Mouse (Mus musculus) adrenal gland, postnatal 14 days (tissue): ENCODE data around the gene Gm7075. TPM values are rescaled to one million over a fixed set of nuclear protein-coding genes. Genes with fewer than 3 reads are reported as not detected.
A peak's percentile ranks its signal among the peaks of the same experiment; 100 is the strongest.
"Not testable (repeated sequence)": the region's sequence is repeated elsewhere in the genome, so short reads cannot be mapped to it uniquely, and the experiment has no call there.

Source experiments
- DNase-seq: peaks from one replicate; pipeline ENCODE4 v3.0.0; 2021; ENCODE audit warnings: mixed read lengths
- total RNA-seq: library from RNA; stranded (reverse); gene quantifications from 2 replicates; pipeline ENCODE4 v1.2.3, GENCODE M21; 2021

Gm7075 gene
- total RNA-seq, 1 experiment from 2014 or later: not detected

DNA sequence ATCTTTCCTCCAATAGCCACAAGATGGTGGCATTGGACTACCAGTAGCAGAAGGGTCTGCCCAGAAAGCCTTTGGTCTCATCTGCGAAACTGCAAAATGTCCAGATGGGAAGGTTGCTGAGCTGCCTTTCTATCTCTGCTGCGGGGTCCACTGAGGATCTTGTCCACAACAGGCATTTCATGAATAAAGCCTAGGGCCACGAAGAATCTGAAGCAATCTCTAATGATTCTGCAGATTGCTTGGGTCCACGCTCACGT is 1.1 kb upstream of the Gm7075 start:
- DNase-seq: no peak

- DNase-seq: no peak
Measured at GRCm38 (mm10) chr10:63417061-63417460, 4.5 kb downstream of the Gm7075 start.

GRCm38 (mm10) chr10:63415850-63416249 is 5.7 kb downstream of the Gm7075 start:
- no peak for DNase-seq

DNA sequence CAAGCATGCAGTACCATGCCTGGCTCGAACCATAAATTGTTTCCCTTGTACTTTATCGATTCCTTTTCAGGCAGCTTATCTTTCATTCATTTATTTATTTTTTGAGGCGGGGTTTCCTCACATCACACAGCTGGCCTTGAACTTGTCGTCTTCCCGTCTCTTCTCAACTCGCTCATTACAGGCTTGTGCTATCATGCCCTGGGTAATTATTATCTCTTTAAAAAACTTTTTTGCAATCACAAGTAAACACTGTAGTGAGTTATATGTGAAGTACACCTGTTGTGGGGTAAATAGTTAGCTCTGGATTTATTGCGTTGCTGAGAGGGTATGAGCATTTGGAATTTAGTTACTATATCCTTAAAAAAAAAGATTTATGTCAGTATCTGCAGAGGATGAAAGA is 6.3 kb downstream of the Gm7075 start:
- DNase-seq: no peak

GRCm38 (mm10) chr10:63412756-63413155 is 8.8 kb downstream of the Gm7075 start:
- DNase-seq: no peak

DNA sequence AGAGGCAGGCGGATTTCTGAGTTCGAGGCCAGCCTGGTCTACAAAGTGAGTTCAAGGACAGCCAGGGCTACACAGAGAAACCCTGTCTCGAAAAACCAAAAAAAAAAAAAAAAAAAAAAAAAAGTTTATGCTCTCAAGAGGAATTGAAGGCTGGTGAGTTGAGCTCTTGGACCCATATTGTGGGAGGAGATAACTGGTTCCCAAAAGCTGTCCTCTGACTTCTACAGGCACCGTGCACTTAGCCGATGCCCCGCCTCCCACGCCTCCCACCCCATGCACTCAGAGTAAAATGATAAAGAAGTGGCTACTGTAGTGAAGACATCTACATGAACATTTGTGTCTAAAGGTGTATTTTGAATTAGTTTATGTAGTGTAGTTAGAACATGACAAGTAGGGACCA is 9.9 kb downstream of the Gm7075 start:
- DNase-seq: not testable (repeated sequence)

DNA sequence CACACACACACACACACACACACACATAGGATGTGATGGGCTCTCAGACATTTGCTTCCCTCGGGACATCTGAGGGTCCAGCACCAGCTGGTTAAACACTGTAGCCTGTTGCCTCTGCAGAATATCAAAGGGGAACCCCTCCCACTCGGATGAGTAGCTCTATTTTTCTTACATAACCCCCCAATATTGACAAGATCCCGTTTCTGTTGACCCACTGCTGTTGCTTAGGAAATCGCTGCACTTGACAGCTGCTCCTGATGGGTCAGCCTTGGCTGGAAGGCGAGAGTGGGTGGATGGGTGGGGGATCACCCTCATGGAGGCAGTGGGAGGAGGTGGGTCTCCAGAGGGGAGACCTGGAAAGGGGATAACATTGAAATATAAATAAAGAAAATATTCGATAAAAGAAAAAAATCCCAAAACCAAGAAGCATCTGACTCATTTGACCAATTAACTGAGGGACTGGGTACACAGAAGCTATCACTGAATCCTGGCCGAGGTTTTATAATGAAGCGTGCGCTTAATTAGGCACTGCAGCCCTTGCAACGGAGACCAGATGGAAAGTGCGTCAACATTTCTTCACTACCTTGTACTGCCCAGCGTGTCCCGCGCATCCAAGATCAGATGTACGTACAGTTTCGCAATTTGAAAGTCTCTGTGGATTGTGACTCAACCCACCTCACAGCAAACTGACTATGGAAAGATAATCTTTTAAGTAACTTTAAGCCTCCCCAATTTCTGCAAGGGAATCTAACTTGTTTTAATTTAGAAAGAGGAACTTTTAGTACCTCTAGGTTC is 11.2 kb downstream of the Gm7075 start:
- no peak for DNase-seq

DNA sequence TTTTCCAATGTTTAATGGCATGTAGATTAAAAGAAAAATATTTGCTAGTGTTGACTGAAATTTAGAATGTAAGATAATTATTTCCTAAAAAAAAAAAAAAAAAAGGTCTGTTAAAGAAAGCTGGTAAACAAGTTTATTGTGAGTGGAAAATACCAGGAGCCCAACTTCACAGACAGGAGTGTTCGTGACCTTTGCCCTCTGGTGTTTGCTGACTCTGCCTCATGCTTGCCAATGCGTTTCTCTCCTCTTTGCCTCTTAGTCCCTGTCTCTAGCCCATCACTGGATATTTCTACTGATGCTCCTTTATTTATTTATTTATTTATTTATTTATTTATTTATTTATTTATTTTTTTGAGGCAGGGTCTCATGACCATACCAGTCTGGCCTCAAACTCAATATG is 18.0 kb downstream of the Gm7075 start:
- no peak for DNase-seq

- no peak for DNase-seq
Measured at GRCm38 (mm10) chr10:63402731-63403504, 18.7 kb downstream of the Gm7075 start.

DNA sequence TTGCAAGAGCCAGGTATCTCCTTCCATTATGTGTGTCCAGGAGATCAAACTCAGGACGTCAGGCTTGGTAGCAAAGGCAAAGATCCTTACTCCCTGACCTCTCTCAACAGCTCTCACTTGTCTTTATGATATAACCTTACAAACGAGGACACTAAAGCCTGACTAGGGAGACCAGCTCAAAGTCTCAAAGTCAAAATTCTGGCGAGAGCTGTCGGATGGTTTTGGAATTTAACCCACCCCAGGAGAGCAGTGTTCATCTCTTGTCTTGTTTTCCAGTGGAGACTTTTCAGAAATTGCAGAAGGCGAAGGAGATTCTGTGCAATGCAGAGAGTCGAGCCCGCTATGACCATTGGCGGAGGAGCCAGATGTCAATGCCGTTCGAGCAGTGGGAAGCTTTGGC is 24.6 kb downstream of the Gm7075 start:
- DNase-seq: no peak

- DNase-seq: no peak
Measured at GRCm38 (mm10) chr10:63388948-63389347, 32.6 kb downstream of the Gm7075 start.

- no peak for DNase-seq
Measured at GRCm38 (mm10) chr10:63386991-63387390, 34.6 kb downstream of the Gm7075 start.

DNA sequence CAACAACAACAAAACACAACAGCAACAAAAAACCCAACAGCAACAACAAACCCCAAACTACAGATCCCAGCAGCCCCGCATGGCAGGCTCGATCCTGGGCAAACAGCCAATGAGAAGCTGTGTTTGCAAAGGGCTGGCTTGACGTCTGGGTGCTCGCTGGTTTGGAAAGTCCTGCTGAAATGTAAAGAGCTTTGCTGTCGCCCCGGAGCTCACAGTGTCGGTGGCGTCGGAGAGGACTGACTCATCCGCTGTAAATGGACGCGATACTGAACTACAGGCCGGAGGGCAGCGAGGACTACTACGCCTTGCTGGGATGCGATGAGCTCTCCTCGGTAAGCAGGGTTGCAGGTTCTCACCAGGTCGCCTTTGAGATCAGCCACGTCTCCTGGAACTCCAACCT is 35.1 kb downstream of the Gm7075 start:
- DNase-seq: peak; percentile 89

- DNase-seq: not testable (repeated sequence)
Measured at GRCm38 (mm10) chr10:63385897-63386296, 35.7 kb downstream of the Gm7075 start.

DNA sequence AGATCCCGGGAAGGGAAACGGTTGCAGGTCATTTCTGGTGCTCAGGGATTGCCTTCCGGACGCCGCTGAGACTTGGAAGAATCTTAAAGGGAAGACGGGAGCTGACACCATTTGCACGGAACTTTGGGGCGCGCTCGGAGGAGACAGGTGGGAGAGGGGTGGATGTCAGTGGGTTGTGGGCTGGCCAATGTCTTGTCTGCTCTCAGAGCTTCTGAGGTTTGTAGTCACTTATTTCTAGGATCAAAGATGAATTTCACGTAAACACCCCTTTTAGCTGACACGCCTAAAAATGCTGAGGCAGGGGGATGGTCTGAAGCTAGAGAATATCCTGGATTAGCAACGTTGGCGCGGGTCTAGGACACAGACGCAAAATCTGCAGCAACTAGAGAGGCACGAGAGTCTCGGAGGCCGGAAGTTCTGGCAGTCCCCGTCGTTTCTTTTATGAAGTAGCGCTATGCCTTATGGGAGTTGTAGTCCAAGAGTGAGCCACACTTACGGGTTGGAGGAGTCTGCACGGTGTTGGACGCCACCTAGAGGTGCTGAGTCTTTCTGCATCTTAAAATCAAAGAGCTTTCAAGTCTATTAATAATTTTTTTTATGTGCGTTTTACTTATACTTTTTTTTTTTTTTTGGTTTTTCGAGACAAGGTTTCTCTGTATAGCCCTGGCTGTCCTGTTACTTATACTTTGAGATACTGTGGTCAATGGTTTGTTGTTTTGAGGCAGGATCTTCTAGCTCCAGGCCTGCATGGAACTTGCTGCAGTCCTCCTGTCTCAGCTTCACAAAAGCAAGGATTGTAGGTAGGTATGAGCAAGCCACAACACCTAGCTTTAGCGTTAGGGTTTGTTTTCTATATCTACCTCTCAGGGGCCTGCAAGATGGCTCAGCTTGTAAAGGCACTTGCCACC is 39.0 kb downstream of the Gm7075 start, which contains the start of gene Dnajc12:
TSS of gene Dnajc12 (plus strand) at position 72 of the 908 bp plus-strand sequence.
- DNase-seq: peak; percentile 89

DNA sequence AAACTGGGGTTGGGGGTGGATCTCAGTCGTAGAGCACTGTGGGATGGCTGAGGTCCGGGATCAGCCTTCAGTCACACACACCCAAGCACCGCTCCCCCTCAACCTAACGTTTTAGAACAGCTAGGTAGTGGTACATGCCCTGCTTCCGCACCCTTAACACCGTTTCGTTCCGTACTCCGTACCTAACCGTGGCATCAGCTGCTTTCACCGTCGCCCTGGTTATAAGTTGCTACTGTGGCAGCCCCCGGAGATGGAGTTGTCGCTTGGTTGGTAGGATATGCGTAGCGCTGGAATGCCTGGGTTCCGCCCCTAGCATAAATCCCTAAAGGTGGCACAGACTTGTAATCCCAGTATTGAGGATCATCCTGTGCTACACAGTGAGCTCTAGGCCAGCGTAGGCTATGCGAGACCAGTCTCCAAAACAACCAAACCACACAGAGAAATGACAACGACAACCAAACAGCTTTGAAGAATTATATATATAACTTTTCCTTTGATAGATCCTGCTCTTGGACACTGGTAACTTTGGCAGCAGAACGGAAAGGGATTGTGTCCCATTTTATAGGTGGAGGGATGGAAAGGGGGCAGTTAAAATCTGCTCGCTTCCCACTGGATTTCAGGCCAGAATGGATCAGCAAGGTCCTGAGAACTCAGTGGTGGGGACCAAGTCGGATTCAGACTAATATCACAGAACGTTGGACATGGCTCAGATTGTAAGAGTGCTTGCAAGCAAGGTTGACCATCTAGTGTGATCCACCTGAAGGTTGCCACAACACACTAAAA is 39.9 kb downstream of the Gm7075 start, which contains the start of gene Sirt1:
TSS of gene Sirt1 (minus strand) at position 207 of the 783 bp plus-strand sequence.
- no peak for DNase-seq

GRCm38 (mm10) chr10:63378948-63379680 is 42.5 kb downstream of the Gm7075 start:
- no peak for DNase-seq

- DNase-seq: peak; percentile 70
Measured at GRCm38 (mm10) chr10:63377468-63377867, 44.1 kb downstream of the Gm7075 start.

DNA sequence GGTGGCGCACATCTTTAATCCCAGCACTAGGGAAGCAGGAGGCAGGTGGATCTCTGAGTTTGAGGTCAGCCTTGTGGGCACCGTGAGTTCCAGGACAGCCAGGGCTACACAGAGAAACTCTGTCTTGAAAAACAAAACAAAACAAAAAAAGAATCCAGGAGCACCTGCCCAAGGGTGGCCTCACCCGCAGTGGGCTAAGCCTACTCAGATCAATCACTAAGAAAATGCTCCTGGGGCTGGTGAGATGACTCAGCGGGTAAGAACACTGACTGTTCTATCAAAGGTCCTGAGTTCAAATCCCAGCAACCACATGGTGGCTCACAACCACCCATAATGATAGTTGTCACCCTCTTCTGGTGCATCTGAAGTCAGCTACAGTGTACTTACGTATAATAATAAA is 45.3 kb downstream of the Gm7075 start:
- DNase-seq: no peak
